8 mouse cellular contexts compared by ENCODE assay signal in the genomic region with DNA sequence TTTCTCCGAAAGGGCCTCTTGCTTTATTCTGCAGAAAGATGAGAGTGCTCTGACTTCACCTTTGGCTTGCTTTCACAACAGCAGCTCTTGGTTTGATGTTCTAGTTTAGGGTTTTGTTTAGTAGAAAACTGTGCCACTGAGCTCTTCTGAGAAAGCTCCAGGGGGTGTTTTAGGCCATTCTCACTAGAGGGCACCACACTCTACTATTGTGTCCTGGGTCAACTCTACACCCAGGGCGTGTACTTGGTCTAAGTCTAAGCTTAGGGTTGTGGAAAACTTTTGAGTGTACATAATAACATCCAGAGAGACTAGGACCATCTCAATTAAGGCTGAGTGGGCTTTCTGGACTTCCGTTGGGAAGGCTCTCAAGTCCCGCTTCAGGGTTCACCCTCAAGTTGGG.
A peak's percentile ranks its signal among the peaks of the same experiment; 100 is the strongest.
DNase-seq lines count a peak whose midpoint lies in the region; ATAC-seq lines count a peak whose summit lies in the region.

No protein-coding gene starts in this region.

- WGBS in embryonic facial prominence, embryonic 11.5 days = 86% methylated on average over 4 of the region's 4 CpGs
- 89% methylated on average over 4 of the region's 4 CpGs for WGBS in embryonic facial prominence, embryonic 10.5 days
- WGBS in midbrain, embryonic 13.5 days = 82% methylated on average over 4 of the region's 4 CpGs

- no peak overlapping the region for H3K4me2 ChIP-seq in embryonic facial prominence, embryonic 11.5 days (ENCODE audit: low read depth, low read length)
- H3K4me2 ChIP-seq in midbrain, embryonic 13.5 days (replicated peaks) = no peak overlapping the region

- H3K4me1 ChIP-seq in embryonic facial prominence, embryonic 11.5 days (ENCODE audit: control insufficient read depth, insufficient read depth, low read length) = no peaks in the 10 kb centered on the region
- no peaks in the 10 kb centered on the region for H3K4me1 ChIP-seq in embryonic facial prominence, embryonic 10.5 days
- H3K4me1 ChIP-seq in midbrain, embryonic 13.5 days (replicated peaks) = no peaks in the 10 kb centered on the region

- peak; percentile 36 for DNase-seq in embryonic facial prominence, embryonic 11.5 days (ENCODE audit: low spot score)
- no peak for DNase-seq in embryonic facial prominence, embryonic 10.5 days (ENCODE audit: low spot score)
- peak; percentile 12 to 20 for DNase-seq in urinary bladder, postnatal 36 days (ENCODE audit: low spot score in 2 of 2)
- DNase-seq in urinary bladder, postnatal 4 days (ENCODE audit: low spot score in 2 of 2) = no peak
- peak; percentile 45 for DNase-seq in kidney, postnatal 10 days
- DNase-seq in spleen, adult 12 weeks (ENCODE audit: low spot score) = no peak
- no peak for DNase-seq in left cerebral cortex, adult 8-10 months (ENCODE audit: low spot score in 2 of 2)

- no peaks in the 10 kb centered on the region for H3K27me3 ChIP-seq in embryonic facial prominence, embryonic 11.5 days (ENCODE audit: control insufficient read depth, insufficient read depth, low read length)
- no peaks in the 10 kb centered on the region for H3K27me3 ChIP-seq in embryonic facial prominence, embryonic 10.5 days (replicated peaks; ENCODE audit: low read depth, poor library complexity, severe bottlenecking)
- H3K27me3 ChIP-seq in midbrain, embryonic 13.5 days = no peaks in the 10 kb centered on the region

- H3K9ac ChIP-seq in embryonic facial prominence, embryonic 11.5 days (replicated peaks; ENCODE audit: low read length) = no peak overlapping the region
- H3K9ac ChIP-seq in midbrain, embryonic 13.5 days (replicated peaks) = no peak overlapping the region

- H3K4me3 ChIP-seq in embryonic facial prominence, embryonic 11.5 days (ENCODE audit: low read depth, low read length) = no peak overlapping the region
- H3K4me3 ChIP-seq in embryonic facial prominence, embryonic 10.5 days = no peak overlapping the region
- H3K4me3 ChIP-seq in midbrain, embryonic 13.5 days (replicated peaks) = no peak overlapping the region

- H3K9me3 ChIP-seq in embryonic facial prominence, embryonic 11.5 days (replicated peaks; ENCODE audit: control insufficient read depth, low read length) = no peaks in the 10 kb centered on the region
- no peaks in the 10 kb centered on the region for H3K9me3 ChIP-seq in embryonic facial prominence, embryonic 10.5 days
- H3K9me3 ChIP-seq in midbrain, embryonic 13.5 days = no peaks in the 10 kb centered on the region

- H3K36me3 ChIP-seq in embryonic facial prominence, embryonic 11.5 days (replicated peaks; ENCODE audit: control insufficient read depth, insufficient read depth, low read depth, low read length) = no peaks in the 10 kb centered on the region
- peaks cover 16% of the 10 kb centered on the region for H3K36me3 ChIP-seq in embryonic facial prominence, embryonic 10.5 days (replicated peaks)
- no peaks in the 10 kb centered on the region for H3K36me3 ChIP-seq in midbrain, embryonic 13.5 days

- no peak for ATAC-seq in embryonic facial prominence, embryonic 11.5 days (replicated peaks; ENCODE audit: insufficient number of reproducible peaks, low FRiP score, low TSS enrichment, low read depth)
- no peak for ATAC-seq in midbrain, embryonic 13.5 days

- H3K27ac ChIP-seq in embryonic facial prominence, embryonic 11.5 days (replicated peaks; ENCODE audit: low read depth, low read length) = no peak overlapping the region
- H3K27ac ChIP-seq in embryonic facial prominence, embryonic 10.5 days (replicated peaks) = no peak overlapping the region
- no peak overlapping the region for H3K27ac ChIP-seq in midbrain, embryonic 13.5 days

Comparison
In these comparisons a context has a peak if more than half of its experiments do, and no peak if none do; other contexts are left out.
1. DNase-seq: peak in embryonic facial prominence, embryonic 11.5 days (single experiment), urinary bladder, postnatal 36 days (2 of 2) and kidney, postnatal 10 days (single experiment); none in embryonic facial prominence, embryonic 10.5 days (single experiment), urinary bladder, postnatal 4 days (0 of 2), spleen, adult 12 weeks (single experiment) and left cerebral cortex, adult 8-10 months (0 of 2).